Mouse (Mus musculus) midbrain, embryonic 12.5 days (tissue): ENCODE data around the gene Fsd1. TPM values are rescaled to one million over a fixed set of nuclear protein-coding genes. Genes with fewer than 3 reads are reported as not detected.

Source experiments
- ATAC-seq: fragments of 200-750 bp; cut with Nextera tagmentation; 2 replicates; pipeline ENCODE4 v1.8.0; 2017; ENCODE audit warnings: low read depth, moderate TSS enrichment, moderate library complexity; ENCODE audit not compliant: low FRiP score
- H3K27ac ChIP-seq: fragments of 300-500 bp; sonication (generic); replicated peaks from 2 replicates; pipeline ENCODE4 v1.5.1; 2016; ENCODE audit warnings: mild to moderate bottlenecking
- H3K27me3 ChIP-seq: fragments of 300-500 bp; sonication (generic); 2 replicates; pipeline ENCODE4 v1.6.1; 2016; ENCODE audit warnings: mild to moderate bottlenecking
- H3K36me3 ChIP-seq: fragments of 300-500 bp; sonication (generic); 2 replicates; pipeline ENCODE4 v1.6.1; 2016
- H3K4me1 ChIP-seq: fragments of 300-500 bp; sonication (generic); 2 replicates; pipeline ENCODE4 v1.6.1; 2016
- H3K4me2 ChIP-seq: fragments of 300-500 bp; sonication (generic); replicated peaks from 2 replicates; pipeline ENCODE4 v1.6.1; 2016; ENCODE audit warnings: mild to moderate bottlenecking, moderate library complexity
- H3K4me3 ChIP-seq: fragments of 300-500 bp; sonication (generic); 2 replicates; pipeline ENCODE4 v1.5.1; 2016; ENCODE audit warnings: mild to moderate bottlenecking
- H3K9ac ChIP-seq: fragments of 300-500 bp; sonication (generic); replicated peaks from 2 replicates; pipeline ENCODE4 v1.6.1; 2016; ENCODE audit warnings: mild to moderate bottlenecking, moderate library complexity
- H3K9me3 ChIP-seq: fragments of 300-500 bp; sonication (generic); 2 replicates; pipeline ENCODE4 v1.6.1; 2016; ENCODE audit warnings: mild to moderate bottlenecking
- WGBS: fragments of 180-500 bp; shearing (Covaris S2); methylation state at CpG from one replicate; pipeline ENCODE4 v1.1.7; 2016; 5-methylcytosine and 5-hydroxymethylcytosine counted together
- polyA plus RNA-seq: library from polyadenylated mRNA; unstranded; fragments of >200 nt; fragmentation: Nextera tagmentation; extraction: Ambion mirVana; gene quantifications from 2 replicates; pipeline ENCODE4 v1.2.1, GENCODE M21; 2016

The Fsd1 gene
- polyA plus RNA-seq, 1 experiment from 2014 or later, result 89.8 TPM

DNA sequence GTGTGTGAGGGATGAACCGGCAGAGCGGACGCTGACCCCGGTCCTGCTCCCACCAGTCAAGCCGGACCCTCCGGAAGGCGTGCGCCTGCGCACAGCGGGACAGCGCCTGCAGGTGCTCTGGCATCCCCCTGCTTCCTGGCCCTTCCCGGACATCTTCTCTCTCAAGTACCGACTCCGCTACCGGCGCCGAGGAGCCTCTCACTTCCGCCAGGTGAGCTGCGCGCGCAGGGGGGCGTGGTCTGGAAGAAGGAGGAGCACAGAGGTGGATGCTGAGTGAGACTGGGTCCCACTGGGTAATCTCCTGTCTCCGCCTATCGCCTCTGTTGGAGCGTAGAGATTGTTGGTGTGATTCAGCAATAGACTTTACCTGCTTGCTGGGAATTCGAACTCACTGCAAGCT, 30.2 kb upstream of the Fsd1 start:
- peak overlapping the region; percentile 50 for H3K4me3 ChIP-seq
- H3K4me2 ChIP-seq, result peak overlapping the region; percentile 84
- peak; percentile 10; the same call in 1 of the 2 replicates for ATAC-seq
- no peaks in the 10 kb centered on the region for H3K9me3 ChIP-seq
- peak overlapping the region; percentile 64 for H3K9ac ChIP-seq
- no peaks in the 10 kb centered on the region for H3K36me3 ChIP-seq
- peaks cover 27% of the 10 kb centered on the region for H3K4me1 ChIP-seq
- peak overlapping the region; percentile 54 for H3K27ac ChIP-seq
- peaks cover 23% of the 10 kb centered on the region for H3K27me3 ChIP-seq
- under 1% methylated on average over 26 of the region's 26 CpGs for WGBS

- H3K27ac ChIP-seq, result peak overlapping the region; percentile 54
- peak overlapping the region; percentile 50 for H3K4me3 ChIP-seq
- no peaks in the 10 kb centered on the region for H3K9me3 ChIP-seq
- 41% methylated on average over 6 of the region's 6 CpGs for WGBS
- H3K4me1 ChIP-seq, result peaks cover 27% of the 10 kb centered on the region
- peak overlapping the region; percentile 84 for H3K4me2 ChIP-seq
- ATAC-seq, result no peak
- peak overlapping the region; percentile 64; the same call in 1 of the 2 replicates for H3K9ac ChIP-seq
- H3K27me3 ChIP-seq, result peaks cover 18% of the 10 kb centered on the region
- peaks cover 4% of the 10 kb centered on the region; the same call in 1 of the 2 replicates for H3K36me3 ChIP-seq
Observed at GRCm38 (mm10) chr17:55956591-55956990, 29.7 kb upstream of the Fsd1 start.

- Histone ChIP-seq H3K9ac (0 out of 2 replicates have a peak overlapping the region, but pooled peaks have one; percentile 20), H3K27me3 (peaks cover 18% of the 10 kb centered on the region), H3K4me3 (0 out of 2 replicates have a peak overlapping the region, but pooled peaks have one; percentile 12), H3K36me3 (peaks cover 10% of the 10 kb centered on the region), H3K4me1 (peaks cover 27% of the 10 kb centered on the region), H3K9me3 (no peaks in the 10 kb centered on the region), H3K27ac (peak overlapping the region; percentile 54), H3K4me2 (peak overlapping the region; percentile 84)
- peak; percentile 35 for ATAC-seq
- 9% methylated on average over 9 of the region's 9 CpGs for WGBS
Observed at GRCm38 (mm10) chr17:55957168-55957567, 29.1 kb upstream of the Fsd1 start.

DNA sequence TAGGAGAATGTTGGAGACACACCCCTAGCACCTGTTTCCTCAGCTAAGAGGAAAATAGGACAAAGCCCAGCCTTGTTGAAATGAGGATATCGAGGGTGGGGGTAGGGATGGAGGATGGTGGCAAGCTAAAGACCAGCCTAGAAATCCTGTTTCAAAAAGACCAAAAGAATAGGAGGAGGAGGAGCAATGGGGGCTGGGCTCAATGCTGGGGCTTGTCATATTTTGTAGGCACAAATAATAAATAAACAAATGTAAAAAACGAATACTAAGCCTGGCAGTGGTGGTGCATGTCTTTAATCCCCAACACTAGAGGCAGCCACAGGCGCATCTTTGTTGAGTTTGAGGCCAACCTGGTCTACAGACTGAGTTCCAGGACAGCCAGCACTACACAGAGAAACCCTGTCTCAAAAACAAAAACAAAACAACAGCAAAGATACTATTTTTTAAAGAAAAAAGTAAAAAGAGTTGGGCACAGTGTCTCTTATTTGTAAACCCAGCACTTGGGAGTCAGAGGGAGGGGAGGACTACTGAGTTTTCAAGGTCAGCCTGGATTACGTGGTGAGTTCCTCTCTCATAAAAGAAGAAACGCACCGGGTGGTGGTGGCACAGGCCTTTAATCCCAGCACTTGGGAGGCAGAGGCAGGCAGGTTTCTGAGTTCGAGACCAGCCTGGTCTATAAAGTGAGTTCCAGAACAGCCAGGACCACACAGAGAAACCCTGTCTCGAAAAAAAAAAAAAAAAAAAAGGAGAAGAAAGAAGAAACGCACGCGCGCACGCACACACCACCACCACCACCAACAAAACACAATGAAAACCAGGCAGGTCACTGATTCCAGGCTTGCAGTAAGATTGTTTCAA, 28.4 kb upstream of the Fsd1 start:
- Histone ChIP-seq H3K27ac (peak overlapping the region; percentile 95), H3K9me3 (no peaks in the 10 kb centered on the region), H3K9ac (peak overlapping the region; percentile 73), H3K36me3 (peaks cover 11% of the 10 kb centered on the region), H3K4me3 (peak overlapping the region; percentile 59), H3K27me3 (peaks cover 15% of the 10 kb centered on the region), H3K4me1 (peaks cover 27% of the 10 kb centered on the region), H3K4me2 (peak overlapping the region; percentile 77)
- ATAC-seq, result no peak
- 78% methylated on average over 12 of the region's 13 CpGs for WGBS

DNA sequence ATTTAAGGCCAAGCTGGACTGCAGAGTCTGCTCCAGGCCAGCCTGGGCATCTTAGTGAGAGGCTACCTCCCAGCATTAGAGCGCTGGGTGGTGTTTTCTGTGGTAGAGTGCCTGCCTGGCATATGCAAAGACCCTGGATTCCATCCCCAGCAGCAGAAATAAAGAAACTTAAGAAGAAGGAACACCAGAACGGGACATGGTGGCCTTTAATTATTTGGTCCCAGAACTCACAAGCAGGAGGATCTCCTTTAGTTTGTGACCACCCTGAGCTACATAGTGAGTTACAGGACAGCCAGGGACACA, 27.8 kb upstream of the Fsd1 start:
- WGBS, result 30% methylated on average over 2 of the region's 2 CpGs

DNA sequence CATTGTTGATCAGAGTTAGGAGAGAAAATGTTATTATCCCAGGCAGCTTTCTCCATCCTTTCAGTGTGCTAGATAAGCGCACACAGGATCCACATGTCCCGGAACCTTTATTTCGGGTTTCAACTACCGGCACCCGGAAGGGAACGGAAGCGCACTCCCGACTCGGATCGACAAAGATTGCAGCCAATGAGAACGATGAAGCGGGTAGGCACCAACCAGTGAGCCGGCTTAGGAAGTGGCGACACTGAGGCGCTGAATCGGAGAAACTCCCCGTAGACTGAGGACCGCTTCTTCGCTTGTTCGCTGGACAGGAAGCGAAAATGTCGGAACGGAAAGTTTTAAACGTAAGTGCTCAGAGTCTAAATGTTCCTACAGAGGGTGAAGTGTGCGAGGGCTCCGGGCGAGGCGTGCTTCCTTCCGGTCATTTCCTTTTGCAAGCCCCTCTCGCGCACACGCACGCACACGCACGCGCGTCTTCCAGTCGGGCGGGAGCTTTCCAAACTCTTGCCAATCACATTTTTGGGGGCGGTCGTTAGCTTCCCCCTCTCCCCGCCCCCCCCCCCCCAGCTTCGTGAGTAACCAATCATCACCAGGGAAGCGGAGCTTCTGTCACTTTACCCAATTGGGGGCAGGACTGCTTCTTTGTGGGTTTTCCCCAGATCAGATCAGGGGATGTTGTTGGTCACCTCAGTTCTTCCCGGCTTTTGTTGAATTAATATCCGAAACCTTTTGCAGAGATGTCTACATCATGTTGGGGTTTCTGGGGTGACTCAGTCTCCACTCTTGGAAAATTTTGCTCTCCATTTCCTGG, 27.2 kb upstream of the Fsd1 start, which contains the start of gene Yju2:
TSS of gene Yju2 (plus strand) at position 182 of the 811 bp plus-strand sequence.
- H3K4me1 ChIP-seq, result peaks cover 27% of the 10 kb centered on the region
- ATAC-seq, result peak; percentile 91
- H3K4me2 ChIP-seq, result peak within 1 kb of the TSS; percentile 77
- peak within 1 kb of the TSS; percentile 59 for H3K4me3 ChIP-seq
- peak within 1 kb of the TSS; percentile 95 for H3K27ac ChIP-seq
- no peaks in the 10 kb centered on the region for H3K9me3 ChIP-seq
- H3K36me3 ChIP-seq, result peaks cover 23% of the 10 kb centered on the region
- under 1% methylated on average over 45 of the region's 46 CpGs for WGBS
- H3K9ac ChIP-seq, result peak within 1 kb of the TSS; percentile 73
- H3K27me3 ChIP-seq, result peaks cover 13% of the 10 kb centered on the region

More for the DNA sequence above, 27.8 kb upstream of the Fsd1 start:
- Histone ChIP-seq H3K27ac (peak overlapping the region; percentile 95), H3K4me3 (peak overlapping the region; percentile 59), H3K4me2 (peak overlapping the region; percentile 77), H3K4me1 (peaks cover 27% of the 10 kb centered on the region), H3K36me3 (peaks cover 17% of the 10 kb centered on the region), H3K27me3 (peaks cover 15% of the 10 kb centered on the region), H3K9me3 (no peaks in the 10 kb centered on the region), H3K9ac (peak overlapping the region; percentile 73)
- no peak for ATAC-seq

DNA sequence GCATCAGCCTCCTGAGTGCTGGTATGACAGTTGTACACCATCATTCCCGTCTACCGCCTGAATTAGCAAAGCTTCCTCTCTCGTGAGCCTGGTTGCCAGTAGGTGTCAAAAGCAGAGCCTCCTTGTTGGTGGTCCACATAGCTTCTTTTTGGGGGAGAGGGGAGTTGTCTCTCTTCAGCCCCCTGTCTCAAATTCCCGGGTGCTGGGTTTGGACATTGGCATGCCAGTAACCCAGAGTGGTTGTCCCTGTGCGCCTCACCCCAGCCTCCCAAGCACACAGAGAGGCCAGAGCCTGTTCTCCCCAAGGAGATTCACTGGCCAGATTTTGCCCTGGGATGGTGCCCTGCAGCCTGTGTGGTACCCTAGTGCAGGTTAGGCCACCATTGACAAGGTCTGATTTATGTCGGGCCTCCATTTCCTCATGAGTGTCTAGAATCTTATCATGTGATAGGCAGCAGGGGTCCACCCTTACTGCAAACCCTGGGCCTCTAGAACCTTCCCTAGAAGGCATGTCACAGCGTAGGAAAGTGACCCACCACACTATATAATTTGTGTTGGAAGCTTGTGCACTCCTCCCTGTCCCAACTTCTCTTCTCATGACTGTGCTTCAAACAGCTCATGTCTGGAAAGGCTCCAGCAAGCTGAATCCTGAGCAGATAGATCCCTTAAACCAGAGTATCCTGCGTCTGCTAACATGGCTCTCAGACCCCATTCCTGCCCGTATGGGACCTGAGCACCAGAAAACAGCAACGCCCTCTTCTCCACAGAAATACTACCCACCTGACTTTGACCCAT, 26.2 kb upstream of the Fsd1 start:
- Histone ChIP-seq H3K9me3 (no peaks in the 10 kb centered on the region), H3K27me3 (peaks cover 3% of the 10 kb centered on the region), H3K4me3 (peak overlapping the region; percentile 59), H3K27ac (peak overlapping the region; percentile 95), H3K4me1 (peaks cover 27% of the 10 kb centered on the region), H3K4me2 (peak overlapping the region; percentile 77), H3K9ac (peak overlapping the region; percentile 47), H3K36me3 (peaks cover 33% of the 10 kb centered on the region)
- WGBS, result 78% methylated on average over 10 of the region's 10 CpGs
- ATAC-seq, result no peak

DNA sequence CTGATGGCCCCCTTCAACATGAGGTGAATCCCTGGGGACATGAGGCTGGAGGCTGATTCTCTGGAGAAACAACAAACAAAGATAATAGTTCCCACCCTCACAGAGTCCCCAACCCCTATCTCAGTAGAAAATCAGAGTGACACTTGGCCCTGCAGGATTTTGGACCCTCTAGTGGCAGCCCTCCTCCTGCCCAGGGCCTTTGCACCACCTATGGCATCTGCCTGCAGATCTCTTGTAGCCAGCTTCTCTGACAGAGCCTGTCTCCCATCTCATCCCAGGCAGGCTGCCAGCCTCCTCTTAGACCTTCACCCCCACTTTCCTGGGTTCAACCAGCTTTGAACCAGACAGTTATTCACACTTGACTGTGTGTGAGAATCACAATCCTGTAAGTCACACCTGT, 25.5 kb upstream of the Fsd1 start:
- H3K4me1 ChIP-seq, result peaks cover 27% of the 10 kb centered on the region
- H3K27ac ChIP-seq, result no peak overlapping the region
- H3K27me3 ChIP-seq, result no peaks in the 10 kb centered on the region; the same call in 1 of the 2 replicates
- no peak overlapping the region for H3K4me2 ChIP-seq
- H3K4me3 ChIP-seq, result no peak overlapping the region
- peaks cover 37% of the 10 kb centered on the region for H3K36me3 ChIP-seq
- no peak for ATAC-seq
- no peak overlapping the region for H3K9ac ChIP-seq
- H3K9me3 ChIP-seq, result no peaks in the 10 kb centered on the region

- Histone ChIP-seq H3K27ac (no peak overlapping the region), H3K9ac (no peak overlapping the region), H3K4me3 (no peak overlapping the region), H3K4me2 (no peak overlapping the region), H3K9me3 (no peaks in the 10 kb centered on the region), H3K4me1 (peaks cover 18% of the 10 kb centered on the region), H3K36me3 (peaks cover 45% of the 10 kb centered on the region), H3K27me3 (no peaks in the 10 kb centered on the region)
- no peak for ATAC-seq
- WGBS, result 97% methylated on average over 7 of the region's 7 CpGs
Observed at GRCm38 (mm10) chr17:55961631-55962030, 24.7 kb upstream of the Fsd1 start.

DNA sequence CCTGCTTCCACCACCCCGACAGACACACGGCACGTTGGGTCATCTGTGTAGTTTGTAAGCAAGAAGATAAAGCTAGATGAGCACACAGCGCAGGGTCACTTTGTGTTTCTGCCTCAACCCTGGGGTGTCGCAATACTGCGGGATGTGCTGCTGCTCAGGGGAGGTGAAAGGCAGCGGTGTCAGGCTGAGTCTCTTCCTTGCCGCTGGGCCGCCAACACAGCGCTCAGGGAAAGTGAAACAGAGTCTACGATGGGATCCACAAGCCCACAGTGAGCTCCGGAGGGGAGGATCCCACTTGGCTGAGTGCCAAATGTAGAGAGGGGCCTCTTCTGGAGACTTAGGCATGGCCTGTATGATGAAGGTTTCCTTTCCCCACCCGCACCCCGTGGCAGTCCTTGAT, 23.1 kb upstream of the Fsd1 start:
- no peak overlapping the region for H3K4me2 ChIP-seq
- H3K27me3 ChIP-seq, result no peaks in the 10 kb centered on the region
- H3K4me1 ChIP-seq, result peaks cover 16% of the 10 kb centered on the region
- H3K9ac ChIP-seq, result no peak overlapping the region
- WGBS, result 87% methylated on average over 14 of the region's 14 CpGs
- H3K9me3 ChIP-seq, result no peaks in the 10 kb centered on the region
- peaks cover 58% of the 10 kb centered on the region for H3K36me3 ChIP-seq
- no peak for ATAC-seq
- no peak overlapping the region for H3K27ac ChIP-seq
- H3K4me3 ChIP-seq, result no peak overlapping the region

DNA sequence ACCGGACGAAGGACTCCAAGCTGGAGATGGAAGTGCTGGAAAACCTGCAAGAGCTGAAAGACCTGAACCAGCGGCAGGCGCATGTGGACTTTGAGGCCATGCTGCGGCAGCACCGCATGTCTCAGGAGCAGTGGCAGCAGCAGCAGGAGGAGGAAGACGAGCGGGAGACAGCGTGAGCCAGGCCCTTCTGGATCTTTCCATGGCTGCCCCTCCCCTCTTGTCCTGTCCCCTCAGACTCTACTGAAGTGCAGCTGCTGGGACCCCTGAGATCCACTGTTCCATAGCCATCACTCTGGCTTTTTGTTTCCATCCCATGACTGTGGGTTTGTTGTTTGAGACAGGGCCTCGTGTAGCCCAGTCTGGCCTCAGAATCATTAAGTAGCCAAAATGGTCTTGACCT, 21.8 kb upstream of the Fsd1 start:
- H3K4me2 ChIP-seq, result no peak overlapping the region
- H3K4me3 ChIP-seq, result no peak overlapping the region
- no peak overlapping the region for H3K9ac ChIP-seq
- no peak for ATAC-seq
- no peak overlapping the region for H3K27ac ChIP-seq
- peaks cover 58% of the 10 kb centered on the region for H3K36me3 ChIP-seq
- no peaks in the 10 kb centered on the region for H3K9me3 ChIP-seq
- 92% methylated on average over 10 of the region's 10 CpGs for WGBS
- peaks cover 26% of the 10 kb centered on the region for H3K4me1 ChIP-seq
- H3K27me3 ChIP-seq, result no peaks in the 10 kb centered on the region
